ENCODE assay signal across 12 mouse cellular contexts in genomic region chr4:95395746-95396145, GRCm38 (mm10).
A peak's percentile ranks its signal among the peaks of the same experiment; 100 is the strongest.
DNase-seq lines count a peak whose midpoint lies in the region; ATAC-seq lines count a peak whose summit lies in the region.
"Had no signal": no experiment of that assay in that cellular context is flagged by ENCODE, and none has a peak within 500 bp of the region (broad histone marks: within the 10 kb centered on the region; RNA-seq: fewer than 3 reads in every experiment).

No protein-coding gene starts in this region.

- DNase-seq in kidney, postnatal 25 days, result peak; percentile 12 to 42
- peak; percentile 6 for DNase-seq in MEL-GATA-1-ER (ENCODE audit: extremely low read depth, low read depth)
- peak; percentile 65 for DNase-seq in adrenal gland, postnatal 14 days
- DNase-seq in lung, postnatal 14 days, result peak; percentile 46
- no peak for DNase-seq in thymus, postnatal 0 days (ENCODE audit: low spot score)
- DNase-seq in layer of hippocampus, postnatal 10 days (ENCODE audit: low spot score in 2 of 2), result no peak
- DNase-seq: heart, postnatal 4 days; layer of hippocampus, postnatal 36 days; thymus, adult 18-20 months had no signal

- H3K27ac ChIP-seq in kidney, embryonic 15.5 days, result no peak overlapping the region
- H3K27ac ChIP-seq: embryonic facial prominence, embryonic 15.5 days; intestine, embryonic 15.5 days had no signal

- no peak overlapping the region for H3K4me3 ChIP-seq in kidney, embryonic 15.5 days (replicated peaks)
- H3K4me3 ChIP-seq: embryonic facial prominence, embryonic 15.5 days; intestine, embryonic 15.5 days had no signal

- ATAC-seq in kidney, embryonic 15.5 days (replicated peaks; ENCODE audit: low FRiP score), result no peak
- ATAC-seq: intestine, embryonic 15.5 days had no signal

- H3K27me3 ChIP-seq in kidney, embryonic 15.5 days, result no peaks in the 10 kb centered on the region
- H3K27me3 ChIP-seq: embryonic facial prominence, embryonic 15.5 days; intestine, embryonic 15.5 days had no signal

- H3K9me3 ChIP-seq in kidney, embryonic 15.5 days (replicated peaks), result no peaks in the 10 kb centered on the region
- H3K9me3 ChIP-seq: embryonic facial prominence, embryonic 15.5 days; intestine, embryonic 15.5 days had no signal

- H3K9ac ChIP-seq in kidney, embryonic 15.5 days, result no peak overlapping the region
- H3K9ac ChIP-seq: embryonic facial prominence, embryonic 15.5 days; intestine, embryonic 15.5 days had no signal

- H3K4me2 ChIP-seq in kidney, embryonic 15.5 days, result no peak overlapping the region
- H3K4me2 ChIP-seq: embryonic facial prominence, embryonic 15.5 days; intestine, embryonic 15.5 days had no signal

- no peaks in the 10 kb centered on the region for H3K36me3 ChIP-seq in kidney, embryonic 15.5 days
- H3K36me3 ChIP-seq: embryonic facial prominence, embryonic 15.5 days; intestine, embryonic 15.5 days had no signal

- no peaks in the 10 kb centered on the region for H3K4me1 ChIP-seq in kidney, embryonic 15.5 days
- H3K4me1 ChIP-seq: embryonic facial prominence, embryonic 15.5 days; intestine, embryonic 15.5 days had no signal

- WGBS in kidney, embryonic 15.5 days, result 66% methylated on average over 3 of the region's 3 CpGs

Comparison
In these comparisons a context has a peak if more than half of its experiments do, and no peak if none do; other contexts are left out.
1. DNase-seq: peak in kidney, postnatal 25 days (2 of 2), MEL-GATA-1-ER (single experiment), adrenal gland, postnatal 14 days (single experiment) and lung, postnatal 14 days (single experiment); none in thymus, postnatal 0 days (single experiment) and layer of hippocampus, postnatal 10 days (0 of 2).